Mouse (Mus musculus) CD4-positive helper T cell, adult 2 months (primary cell): ENCODE data around the gene Irak2.

ENCODE experiments used
- DNase-seq: peaks from one replicate; pipeline ENCODE4 v3.0.0-alpha.2; 2012; ENCODE audit warnings: low read depth, missing footprints, low spot score

The Irak2 gene

DNA sequence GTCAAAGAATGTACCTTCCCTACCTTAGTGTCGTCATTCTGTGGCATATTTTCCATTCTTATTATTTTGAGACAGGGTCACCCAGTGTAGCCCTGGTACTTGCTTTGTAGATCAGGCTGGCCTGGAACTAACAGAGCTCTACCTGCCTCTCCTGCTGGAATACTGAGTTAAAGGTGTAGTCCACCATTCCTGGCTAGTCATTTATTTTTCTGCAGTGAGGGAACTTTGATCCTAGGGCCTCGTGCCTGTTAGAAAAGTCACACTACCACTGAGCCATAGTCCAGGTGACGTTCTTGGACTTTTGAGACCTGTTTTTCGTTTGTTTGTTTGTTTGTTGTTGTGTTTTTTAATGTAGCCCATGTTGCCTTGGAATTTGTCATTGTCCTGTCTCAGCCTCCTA is 934 bp downstream of the Irak2 start:
- DNase-seq = no peak

DNA sequence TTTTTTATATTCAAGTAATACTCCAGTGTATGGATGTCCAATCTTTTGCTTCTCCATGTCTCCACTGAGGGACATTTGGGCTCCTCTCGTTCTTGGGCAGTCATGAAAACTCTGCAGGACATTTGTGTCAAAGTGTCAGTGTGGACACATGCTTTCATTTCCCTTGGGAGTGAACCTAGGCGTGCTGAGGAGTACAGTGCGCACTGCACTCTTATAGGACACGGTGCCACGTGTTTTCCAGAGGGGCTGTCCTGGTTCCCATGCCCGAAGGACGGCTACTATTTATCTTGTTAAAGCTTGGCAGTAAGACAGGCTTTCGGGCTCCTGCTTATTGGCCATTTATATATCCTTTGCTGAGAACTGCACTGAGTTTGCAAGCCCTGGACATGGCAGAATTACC is 4.3 kb downstream of the Irak2 start:
- DNase-seq = no peak

DNA sequence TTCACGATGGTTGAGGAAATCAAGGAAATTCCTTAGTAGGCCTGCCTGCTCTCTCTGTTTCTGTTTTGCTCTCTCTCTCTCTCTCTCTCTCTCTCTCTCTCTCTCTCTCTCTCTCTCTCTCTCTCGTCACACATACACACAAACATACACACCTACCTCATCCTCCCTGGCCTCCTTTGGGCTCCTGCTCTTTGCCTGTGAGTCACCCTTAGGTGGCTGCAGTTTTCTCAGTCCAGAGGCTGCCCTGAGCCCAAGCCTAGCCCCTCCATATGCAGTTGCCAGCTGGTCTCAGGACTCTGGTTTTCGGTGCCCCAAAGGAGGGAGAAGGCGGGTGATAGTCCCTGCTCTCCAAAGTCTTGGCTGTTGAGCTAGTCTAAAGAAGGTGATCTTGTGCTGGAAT is 4.8 kb downstream of the Irak2 start:
- no peak for DNase-seq

DNA sequence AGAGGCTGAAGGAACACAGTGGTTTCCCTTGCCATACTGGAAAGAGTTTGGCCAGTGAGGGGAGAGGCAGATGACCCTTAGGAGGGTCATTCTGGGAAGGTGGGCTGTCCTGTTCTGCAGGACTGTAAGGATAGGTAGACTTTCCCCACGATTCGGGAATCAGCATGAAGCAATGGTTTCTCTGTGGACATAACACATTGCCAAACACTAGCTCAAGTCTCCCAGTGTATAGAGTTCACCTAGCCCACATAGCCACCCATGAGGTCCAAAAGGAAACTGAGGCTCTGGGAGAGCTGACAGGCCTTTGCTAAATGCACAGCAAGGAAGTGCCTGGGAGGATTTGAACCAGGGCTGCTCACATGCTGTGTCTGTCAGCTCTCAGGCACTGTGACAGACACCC is 5.7 kb downstream of the Irak2 start:
- DNase-seq = no peak

DNA sequence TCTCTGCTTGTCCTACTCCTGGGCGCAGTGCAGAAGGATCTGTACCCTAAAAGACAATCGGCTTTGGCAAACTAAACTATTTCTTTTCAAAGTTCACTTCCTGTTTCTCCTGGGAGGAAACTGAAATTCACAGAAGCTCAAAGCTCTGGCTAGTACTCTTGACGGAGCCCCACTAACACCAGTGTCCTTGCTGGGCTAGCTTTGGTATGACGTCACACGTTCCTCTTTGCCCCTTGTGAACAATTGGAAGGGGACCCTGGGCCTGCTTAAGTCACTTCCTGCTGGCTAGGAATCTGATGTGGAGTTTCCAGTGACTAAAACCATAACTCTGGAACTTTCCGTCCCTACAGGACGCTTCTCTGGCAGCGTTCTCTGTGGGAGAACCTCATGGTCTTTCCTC is 6.5 kb downstream of the Irak2 start:
- DNase-seq = peak; percentile 30

DNA sequence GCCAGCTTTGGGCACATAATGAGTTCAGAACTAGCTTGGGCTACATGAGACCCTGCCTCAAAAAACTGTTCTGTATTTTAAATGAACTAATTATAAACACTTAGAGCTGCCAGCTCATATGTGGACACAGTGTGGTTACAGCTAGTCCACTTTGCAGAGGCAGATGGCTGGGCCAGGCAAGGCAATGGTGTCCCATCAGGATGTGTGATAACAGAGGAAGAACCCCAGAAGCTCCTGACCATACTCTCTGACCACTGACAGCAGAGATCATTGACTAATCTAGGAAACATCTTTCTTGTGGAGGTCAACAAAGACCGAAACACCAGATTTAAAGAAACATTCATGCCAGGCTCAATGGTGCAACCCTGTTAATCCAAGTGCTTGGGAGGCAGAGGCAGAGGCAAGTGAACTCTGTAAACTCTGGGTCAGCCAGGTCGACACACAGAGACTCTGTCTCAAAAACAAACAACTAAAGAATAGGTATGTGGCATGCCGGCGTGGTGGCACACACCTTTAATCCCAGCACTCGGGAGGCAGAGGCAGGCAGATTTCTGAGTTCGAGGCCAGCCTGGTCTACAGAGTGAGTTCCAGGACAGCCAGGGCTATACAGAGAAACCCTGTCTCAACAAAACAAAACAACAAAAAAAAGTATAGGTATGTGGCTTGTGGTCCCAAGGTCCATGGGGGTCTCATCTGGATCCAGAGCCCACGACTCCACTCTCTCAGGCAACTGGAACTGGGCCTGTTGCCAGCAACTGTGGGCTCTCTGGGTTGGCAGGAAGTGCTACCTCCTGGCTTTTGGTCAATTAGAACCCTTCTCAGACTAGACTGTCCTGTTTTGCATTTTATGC is 11.3 kb downstream of the Irak2 start:
- no peak for DNase-seq

DNA sequence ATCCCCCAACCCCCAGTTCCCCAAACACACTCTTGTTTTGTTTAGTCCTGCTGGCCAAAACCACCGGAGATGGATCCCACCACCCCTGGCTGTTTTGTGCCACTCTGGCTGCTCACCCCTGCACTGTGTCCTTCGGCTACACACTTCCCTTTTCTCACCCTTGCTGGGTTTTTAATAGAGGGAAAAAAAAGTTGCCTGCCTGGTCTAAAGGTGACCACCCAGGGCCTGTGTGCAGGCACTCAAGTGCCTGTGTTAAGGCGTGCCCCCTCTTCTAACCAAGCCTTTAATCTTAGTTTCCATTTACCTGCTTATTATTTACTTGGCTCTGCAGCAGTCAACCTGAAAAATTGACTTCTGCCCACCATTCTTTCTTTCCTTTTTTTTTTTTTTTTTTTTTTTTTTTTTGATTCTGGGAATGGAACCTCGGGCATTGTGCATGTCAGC is 12.0 kb downstream of the Irak2 start:
- no peak for DNase-seq

DNA sequence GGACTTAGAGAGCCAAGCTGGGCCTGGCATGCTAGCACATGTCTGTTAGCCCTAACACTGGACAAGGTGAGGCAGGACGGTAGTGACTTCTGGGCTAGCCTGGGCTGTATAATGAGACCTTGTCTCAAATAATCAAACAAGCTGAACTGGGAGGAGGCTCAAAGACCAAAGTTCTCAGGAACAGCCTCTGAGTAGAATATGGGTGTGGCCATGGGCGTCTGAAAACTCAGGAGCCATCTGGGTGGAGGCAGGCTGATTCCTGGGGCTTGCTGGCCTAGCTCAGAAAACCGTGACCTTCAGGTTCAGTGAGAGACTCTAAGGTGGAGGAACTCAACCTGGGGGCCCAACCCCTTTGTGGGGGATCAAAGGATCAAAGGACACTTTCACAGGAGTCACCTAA is 13.4 kb downstream of the Irak2 start:
- no peak for DNase-seq

DNA sequence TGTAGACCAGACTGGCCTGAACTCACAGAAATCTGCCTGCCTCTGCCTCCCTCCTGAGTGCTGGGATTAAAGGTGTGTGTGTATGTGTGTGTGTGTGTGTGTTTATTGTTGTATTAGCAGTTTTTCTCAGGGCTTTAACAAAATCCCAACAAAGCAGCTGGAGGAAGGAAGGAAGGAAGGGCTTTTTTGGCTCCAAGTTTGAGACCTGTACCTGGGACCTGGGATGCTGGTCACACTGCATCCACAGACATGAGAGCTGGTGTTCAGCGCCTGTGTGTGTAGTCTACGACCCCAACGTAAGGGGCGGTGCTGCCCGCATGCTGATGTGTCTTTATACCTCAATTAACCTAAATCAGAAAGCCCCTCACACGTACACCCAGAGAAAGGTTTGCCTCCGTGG is 15.3 kb downstream of the Irak2 start:
- no peak for DNase-seq

DNA sequence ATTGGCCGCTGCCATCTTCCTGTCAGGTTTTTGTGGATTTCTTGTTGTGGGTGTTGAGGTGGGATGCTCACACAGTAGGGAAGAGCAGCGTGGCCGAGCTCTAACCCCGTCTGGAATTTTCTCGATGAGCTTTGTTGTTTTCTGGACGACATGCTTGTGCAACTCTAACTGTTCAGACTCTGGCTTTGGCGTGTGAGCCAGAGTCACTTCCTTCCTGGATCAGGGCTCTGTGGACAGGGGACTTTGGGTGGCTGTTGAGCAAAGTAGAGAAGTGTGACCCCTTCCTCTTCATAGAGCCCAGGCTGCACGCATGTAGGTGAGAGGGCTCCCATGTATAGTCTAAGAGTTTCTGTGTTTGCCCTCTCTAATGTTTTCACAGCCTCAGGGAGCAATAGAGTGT is 15.8 kb downstream of the Irak2 start:
- DNase-seq = no peak

DNA sequence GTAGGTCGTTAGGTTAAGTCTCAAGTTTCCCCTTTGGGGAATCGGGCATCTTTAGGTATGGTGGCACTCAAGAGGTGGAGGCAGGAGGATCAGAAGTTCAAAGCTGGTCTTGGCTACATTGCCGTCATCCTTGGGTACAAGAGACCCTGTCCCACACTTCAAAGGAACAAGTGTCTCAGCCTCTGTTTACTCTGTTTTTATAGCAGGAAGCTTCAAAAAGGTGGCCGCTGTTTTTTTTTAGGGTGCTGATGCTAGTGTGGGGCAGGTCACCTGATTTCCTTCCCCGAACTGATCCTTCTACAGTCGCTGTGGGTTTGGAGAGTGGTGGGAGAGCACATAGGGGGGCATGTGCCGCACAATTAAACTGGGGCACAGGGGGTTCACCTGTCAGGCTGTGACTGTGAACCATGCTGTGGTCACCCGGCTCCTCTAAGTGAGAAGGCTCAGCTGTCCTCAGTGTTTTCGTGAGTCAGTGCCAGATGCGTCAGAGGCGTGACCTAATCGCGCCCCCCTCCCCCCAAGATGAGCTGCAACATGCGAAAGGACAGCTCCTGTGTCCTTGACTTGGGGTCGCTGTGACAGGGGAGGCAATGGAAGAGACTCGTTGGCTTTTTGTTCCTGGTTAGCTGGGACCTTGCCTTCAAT is 16.6 kb downstream of the Irak2 start:
- DNase-seq = peak; percentile 34

DNA sequence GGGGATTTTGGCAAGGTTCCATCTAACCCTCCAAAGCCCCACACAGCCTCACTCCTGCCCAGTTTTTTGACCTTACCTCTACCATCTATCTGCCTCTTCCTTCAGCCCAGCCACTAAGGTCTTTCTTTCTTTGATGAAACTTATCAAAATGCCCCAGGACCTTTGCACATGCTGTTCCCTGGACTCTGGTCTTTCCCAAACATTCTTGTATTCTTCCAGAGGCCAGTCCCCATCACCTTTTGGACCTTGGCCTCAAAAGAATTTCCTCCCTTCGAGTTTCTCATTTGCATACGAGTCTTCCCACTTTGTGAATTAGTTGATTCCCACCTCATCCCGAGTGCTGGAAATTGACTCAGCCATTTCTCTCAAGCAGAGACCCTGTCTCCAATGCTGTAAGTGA is 17.2 kb downstream of the Irak2 start:
- DNase-seq = no peak

DNA sequence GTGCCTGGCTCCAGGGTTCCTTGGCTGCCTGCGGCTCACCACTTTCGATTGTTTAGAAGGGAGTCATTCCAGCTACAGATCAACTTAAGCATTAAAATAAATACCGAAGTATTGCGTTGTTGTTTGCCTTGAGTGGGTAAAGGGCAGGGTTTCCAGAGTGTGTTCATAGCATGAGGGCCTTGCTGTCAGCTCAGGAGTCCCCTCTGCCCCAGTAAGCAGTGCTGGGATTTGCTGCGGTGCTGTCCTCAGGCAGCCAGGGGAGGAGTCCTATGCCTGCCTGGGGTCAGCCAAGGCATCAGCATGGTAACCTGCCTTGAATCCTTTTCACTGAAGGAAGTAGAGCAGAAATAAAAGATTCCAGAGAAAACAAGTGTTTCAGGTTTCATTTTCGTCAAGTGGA is 18.6 kb downstream of the Irak2 start:
- no peak for DNase-seq

DNA sequence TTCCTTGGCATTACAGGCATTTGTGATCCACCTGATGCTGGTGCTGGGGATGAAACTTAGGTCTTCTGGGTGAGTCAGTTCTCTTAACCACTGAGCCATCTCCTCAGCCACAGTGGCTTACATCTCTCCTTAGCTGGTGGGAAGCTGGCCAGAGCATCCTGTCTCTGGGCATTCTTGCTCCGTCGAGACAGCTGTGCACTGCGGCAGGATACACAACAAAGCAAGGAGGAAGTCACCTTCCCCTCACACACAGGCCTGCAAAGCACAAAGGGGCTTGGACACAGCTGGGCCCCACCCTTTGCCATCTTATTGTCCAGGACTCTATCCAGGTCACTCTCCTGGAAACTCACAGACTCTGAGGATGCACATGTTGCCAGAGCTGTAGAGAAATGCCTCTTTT is 20.0 kb downstream of the Irak2 start:
- DNase-seq = peak; percentile 32

DNA sequence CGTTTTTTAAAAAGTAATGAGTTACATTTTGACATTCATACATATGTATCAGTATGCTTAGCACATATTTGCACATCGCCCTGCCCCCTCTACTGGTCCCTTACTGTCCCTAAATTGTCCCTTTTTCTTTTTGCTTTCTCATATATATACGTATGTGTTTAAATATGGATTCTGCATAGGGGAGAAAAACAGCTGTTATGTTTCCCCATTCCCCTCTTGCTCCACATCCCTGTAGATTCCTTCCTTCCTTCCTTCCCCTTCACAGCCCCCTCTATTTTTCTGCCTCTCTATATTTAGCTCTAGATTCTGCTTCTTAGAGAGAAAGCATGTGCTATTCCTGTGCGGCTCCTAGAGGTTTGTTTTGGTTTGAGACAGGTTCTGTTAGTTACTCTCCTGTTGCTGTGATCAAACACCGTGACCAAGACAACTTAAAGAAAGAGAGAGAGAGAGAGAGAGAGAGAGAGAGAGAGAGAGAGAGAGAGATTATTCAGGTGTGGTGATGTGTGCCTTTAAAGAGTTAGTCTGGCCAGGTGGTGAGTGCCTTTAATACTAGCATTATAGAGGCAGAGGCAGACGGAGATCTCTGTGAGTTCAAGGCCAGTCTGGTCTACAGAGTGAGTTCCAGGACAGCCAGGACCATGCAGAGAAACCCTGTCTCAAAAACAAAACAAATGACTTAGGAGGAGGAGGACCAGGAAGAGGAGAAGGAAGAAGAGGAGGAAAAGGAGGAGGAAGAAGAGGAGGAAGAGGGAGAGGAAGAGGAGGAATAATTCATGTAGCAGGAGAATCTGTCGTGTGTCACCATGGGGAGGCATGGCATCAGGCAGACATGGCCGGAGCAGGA is 21.6 kb downstream of the Irak2 start:
- no peak for DNase-seq

DNA sequence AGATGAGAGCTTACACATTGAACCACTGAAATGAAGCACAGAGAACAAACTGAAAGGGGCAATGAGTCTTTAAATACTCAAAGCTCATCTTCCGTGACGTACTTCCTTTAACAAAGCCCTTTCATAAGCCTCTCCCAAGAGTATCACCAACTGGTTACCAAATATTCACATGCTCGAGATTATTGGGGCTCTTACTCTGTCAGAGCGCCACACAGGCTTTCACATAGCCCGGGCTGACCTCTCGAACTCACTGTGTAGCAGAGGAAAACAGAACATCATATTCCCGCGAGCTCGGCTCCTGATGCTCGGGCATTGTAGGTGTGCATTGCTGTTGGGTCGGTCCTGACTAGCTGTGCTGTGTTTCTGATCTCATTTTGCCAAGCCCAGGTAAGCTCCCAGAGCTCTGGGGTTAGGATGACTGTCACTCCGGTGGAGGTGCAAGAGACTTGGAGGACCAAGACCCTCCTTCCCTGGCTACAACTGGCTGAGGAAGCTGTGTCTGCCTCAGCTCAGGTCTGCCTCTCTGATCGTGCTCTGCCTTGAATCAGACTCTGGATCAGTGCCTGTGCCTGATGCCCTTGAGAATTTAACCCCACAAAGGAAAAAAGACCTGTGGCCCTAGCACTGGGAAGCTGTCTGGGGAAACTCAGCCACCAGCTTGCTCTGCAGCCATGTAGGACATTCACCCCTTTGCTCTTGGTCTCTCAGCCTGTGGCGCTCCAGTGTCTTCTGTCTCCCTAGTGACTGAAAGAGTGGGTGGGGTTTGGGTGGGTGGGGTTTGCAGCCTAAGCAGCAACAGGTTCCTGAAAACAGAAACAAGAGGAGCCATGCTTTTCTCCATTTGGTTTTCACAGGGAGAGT is 22.5 kb downstream of the Irak2 start:
- peak; percentile 71 for DNase-seq

DNA sequence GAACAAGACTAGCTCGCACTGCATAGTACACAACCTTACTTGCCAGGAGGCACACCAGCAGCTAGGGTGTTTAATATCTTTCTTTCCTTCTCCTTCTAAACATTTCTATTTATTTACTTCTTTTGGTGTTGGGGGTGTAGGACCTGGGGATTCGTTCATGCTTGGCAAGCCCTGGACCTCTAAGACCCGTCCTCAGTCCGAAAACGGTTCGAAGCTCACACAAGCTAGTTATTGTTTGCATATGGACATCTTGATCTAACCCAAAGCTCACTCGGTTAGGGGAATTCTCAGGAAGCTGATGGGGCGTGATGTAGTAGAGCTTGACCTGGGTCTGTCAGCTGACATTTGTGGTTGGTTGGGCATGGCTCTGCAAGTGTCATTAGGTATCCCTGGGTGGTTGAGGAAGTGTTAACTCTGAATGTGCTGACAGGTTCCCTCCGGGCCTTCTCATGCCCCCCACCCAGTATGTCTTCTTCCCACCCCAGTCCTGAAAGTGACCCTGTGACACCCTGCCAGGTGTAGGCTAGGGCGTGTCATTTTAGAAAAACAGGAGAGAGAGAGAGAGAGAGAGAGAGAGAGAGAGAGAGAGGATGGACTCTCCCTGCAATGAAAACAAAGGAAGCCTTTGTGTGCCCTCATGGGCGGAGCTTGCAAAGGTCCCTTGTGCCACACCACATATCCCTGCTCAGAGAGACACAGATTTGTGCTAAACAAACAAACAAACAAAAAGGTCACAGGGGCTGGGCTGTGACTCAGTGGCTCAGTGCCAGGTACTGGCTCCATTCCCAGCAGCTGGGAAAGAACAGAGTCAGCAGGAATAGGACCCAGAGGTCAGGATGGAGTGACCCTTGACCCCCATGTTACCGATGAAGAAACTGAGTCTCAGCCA is 23.3 kb downstream of the Irak2 start:
- DNase-seq = peak; percentile 79

DNA sequence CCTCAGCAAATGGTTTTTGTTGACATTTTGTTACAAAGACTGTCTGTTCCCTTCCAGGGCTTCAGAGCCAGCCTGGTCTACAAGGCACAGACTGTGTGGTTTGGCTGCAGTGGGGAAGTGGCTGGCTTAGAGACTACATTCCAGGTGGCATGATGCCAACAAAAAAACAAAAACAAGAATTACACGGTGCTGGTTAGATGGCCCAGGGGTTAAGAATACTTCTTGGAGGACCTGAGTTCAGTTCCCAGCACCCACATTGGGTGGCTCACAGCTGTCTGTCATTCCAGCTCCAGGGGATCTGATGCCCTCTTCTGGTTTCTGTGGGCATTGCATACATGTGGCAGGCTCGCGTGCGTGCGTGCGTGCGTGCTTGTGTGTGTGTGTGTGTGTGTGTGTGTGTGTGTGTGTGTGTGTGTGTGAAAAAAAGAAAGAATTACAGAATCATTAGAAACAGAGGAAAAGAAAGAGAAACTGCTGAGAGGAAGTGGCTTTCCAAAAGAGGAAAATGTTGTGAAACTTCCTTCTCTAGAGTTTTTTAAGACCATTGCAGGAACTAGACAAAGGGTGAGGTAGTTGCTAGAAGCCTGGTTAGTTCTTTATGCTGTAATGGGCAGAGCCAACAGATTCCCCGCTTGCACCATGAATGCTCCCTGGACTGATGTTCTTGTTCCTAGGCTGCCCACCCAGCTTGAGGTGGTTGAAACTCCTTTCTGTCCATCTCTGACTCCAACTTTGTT is 24.9 kb downstream of the Irak2 start:
- DNase-seq = peak; percentile 38

DNA sequence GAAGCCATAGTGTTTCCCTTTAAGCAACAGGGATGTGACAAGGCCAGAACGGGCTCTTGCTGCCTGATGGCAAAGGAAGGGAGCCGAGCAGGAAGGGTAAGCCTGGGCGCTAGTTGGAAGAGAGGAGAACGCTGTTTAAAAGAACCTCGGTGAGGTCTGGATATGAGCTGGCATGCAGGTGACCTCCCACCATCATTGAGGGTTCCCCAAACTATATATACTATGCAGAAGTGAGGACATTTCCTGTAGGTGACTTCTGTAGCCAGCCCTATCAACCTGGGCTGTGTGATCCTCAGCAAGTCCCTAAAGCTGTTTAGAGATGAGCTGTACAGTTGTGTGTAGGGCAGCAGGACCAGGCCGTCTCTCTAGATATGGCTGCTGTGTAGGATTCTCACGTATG is 26.0 kb downstream of the Irak2 start:
- no peak for DNase-seq
